Mouse (Mus musculus) embryonic facial prominence, embryonic 12.5 days (tissue): Measurements from ENCODE around the gene Thrb. TPM values are rescaled to one million over a fixed set of nuclear protein-coding genes. Genes with fewer than 3 reads are reported as not detected.
A peak's percentile ranks its signal among the peaks of the same experiment; 100 is the strongest.

Experiments used
- ATAC-seq: fragments of 200-750 bp; cut with Nextera tagmentation; 2 replicates; pipeline ENCODE4 v1.8.0; 2017; ENCODE audit not compliant: insufficient number of reproducible peaks, insufficient read depth, low FRiP score, low TSS enrichment
- H3K27ac ChIP-seq: fragments of 300-500 bp; sonication (generic); 2 replicates; pipeline ENCODE4 v1.5.1; 2016; ENCODE audit warnings: mild to moderate bottlenecking
- H3K27me3 ChIP-seq: fragments of 300-500 bp; sonication (generic); 2 replicates; pipeline ENCODE4 v1.6.1; 2016; ENCODE audit warnings: mild to moderate bottlenecking, moderate library complexity
- H3K36me3 ChIP-seq: fragments of 300-500 bp; sonication (generic); 2 replicates; pipeline ENCODE4 v1.6.1; 2016; ENCODE audit warnings: mild to moderate bottlenecking
- H3K4me1 ChIP-seq: fragments of 300-500 bp; sonication (generic); 2 replicates; pipeline ENCODE4 v1.6.1; 2016
- H3K4me2 ChIP-seq: fragments of 300-500 bp; sonication (generic); replicated peaks from 2 replicates; pipeline ENCODE4 v1.6.1; 2016; ENCODE audit warnings: mild to moderate bottlenecking, moderate library complexity
- H3K4me3 ChIP-seq: fragments of 300-500 bp; sonication (generic); 2 replicates; pipeline ENCODE4 v1.5.1; 2016; ENCODE audit warnings: mild to moderate bottlenecking
- H3K9ac ChIP-seq: fragments of 300-500 bp; sonication (generic); 2 replicates; pipeline ENCODE4 v1.6.1; 2016; ENCODE audit warnings: mild to moderate bottlenecking, moderate library complexity
- H3K9me3 ChIP-seq: fragments of 300-500 bp; sonication (generic); 2 replicates; pipeline ENCODE4 v1.6.1; 2016; ENCODE audit warnings: mild to moderate bottlenecking, moderate library complexity
- WGBS: fragments of 180-500 bp; shearing (Covaris S2); methylation state at CpG from one replicate; pipeline ENCODE4 v1.1.7; 2016; 5-methylcytosine and 5-hydroxymethylcytosine counted together
- polyA plus RNA-seq: library from polyadenylated mRNA; unstranded; fragments of >200 nt; fragmentation: Nextera tagmentation; extraction: Ambion mirVana; gene quantifications from 2 replicates; pipeline ENCODE4 v1.2.1, GENCODE M21; 2016

The Thrb gene
- polyA plus RNA-seq: 3.0 and 4.1 TPM in 2 replicates

DNA sequence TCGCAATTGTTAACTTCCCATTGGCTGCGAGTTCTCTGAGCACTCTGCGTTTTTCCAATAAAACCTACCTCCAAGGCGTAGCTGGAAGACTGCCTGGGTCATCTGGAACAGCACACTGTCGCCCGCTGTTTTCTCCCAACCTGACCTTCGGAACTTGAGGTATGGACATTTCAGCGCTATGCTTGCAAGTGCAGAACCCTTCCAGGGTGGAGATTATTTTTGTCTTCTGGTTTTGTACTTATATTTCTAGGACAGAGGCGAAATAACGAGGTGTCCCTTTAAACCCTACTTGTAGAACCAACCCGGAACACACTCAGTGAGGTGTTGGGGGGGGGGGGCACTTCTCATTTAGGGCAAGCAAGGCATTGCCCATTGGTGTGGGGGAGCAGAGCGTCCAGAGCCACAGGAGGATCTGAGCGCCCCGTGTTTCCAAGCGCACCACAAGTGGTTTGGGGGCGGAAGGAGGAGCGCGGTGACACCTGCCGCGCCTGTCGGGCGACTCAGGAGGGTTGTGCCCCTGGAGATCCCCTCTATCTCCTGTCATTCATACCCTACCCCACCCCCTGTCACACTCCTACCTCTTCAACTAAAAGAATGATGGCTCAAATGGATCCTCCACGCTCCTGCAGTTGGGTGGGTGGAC lies at the start of gene Thrb:
Thrb (plus strand) TSS at position 576 of the 643 bp plus-strand sequence.
- under 1% methylated on average over 23 of the region's 23 CpGs for WGBS
- peak within 1 kb of the TSS; percentile 66 for H3K4me3 ChIP-seq
- peaks cover 8% of the 10 kb centered on the region for H3K4me1 ChIP-seq
- H3K9ac ChIP-seq: peak within 1 kb of the TSS; percentile 60
- 0 out of 2 replicates have a peak, but pooled peaks have one; percentile 5 for ATAC-seq
- H3K27ac ChIP-seq: no peak within 1 kb of the TSS
- H3K36me3 ChIP-seq: no peaks in the 10 kb centered on the region
- H3K9me3 ChIP-seq: no peaks in the 10 kb centered on the region
- peaks cover 17% of the 10 kb centered on the region for H3K27me3 ChIP-seq
- H3K4me2 ChIP-seq: peak within 1 kb of the TSS; percentile 99

DNA sequence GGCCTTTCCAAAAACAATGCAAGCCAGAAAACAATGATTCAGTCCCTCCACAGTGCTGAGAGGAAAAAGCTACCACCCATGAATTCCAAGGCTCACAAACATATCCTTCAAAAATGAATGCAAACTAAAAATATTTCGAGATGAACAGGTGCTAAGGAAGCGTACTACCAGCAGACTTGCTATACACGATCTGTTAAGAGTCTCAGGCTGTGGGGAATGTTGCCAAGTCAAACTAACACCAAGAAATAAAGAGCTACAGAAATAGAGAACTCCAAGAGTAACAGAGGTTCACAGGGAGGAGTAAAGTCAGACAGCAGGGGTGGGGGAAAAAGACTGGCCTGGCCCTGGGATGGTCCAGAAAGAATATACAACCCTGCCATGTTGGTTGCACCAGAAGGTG lies 38.4 kb upstream of the Thrb start:
- ATAC-seq: no peak
- Histone ChIP-seq H3K27me3 (no peaks in the 10 kb centered on the region), H3K27ac (no peak overlapping the region), H3K4me2 (no peak overlapping the region), H3K9me3 (no peaks in the 10 kb centered on the region), H3K9ac (no peak overlapping the region), H3K4me3 (no peak overlapping the region), H3K36me3 (no peaks in the 10 kb centered on the region), H3K4me1 (no peaks in the 10 kb centered on the region)
- WGBS: 75% methylated on average over 3 of the region's 3 CpGs

DNA sequence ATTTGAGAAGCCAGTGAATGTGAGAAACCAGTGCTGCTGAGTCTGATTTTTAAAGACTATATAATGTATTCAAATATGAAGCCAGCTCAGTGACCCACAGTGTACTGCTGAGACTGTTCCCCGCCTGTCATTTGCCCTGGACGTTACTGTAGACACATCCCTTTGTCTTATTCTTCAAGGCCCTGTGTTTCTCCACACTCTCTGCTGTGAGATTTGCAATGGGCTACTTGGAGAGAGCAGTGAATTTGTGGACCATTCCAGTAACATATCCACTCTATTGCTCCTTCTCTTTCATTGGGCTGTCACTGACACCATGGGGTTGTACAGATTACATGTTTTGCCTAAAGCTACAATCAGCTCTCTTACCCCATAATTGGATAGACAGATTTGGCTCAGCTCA lies 36.1 kb upstream of the Thrb start:
- Histone ChIP-seq H3K4me2 (no peak overlapping the region), H3K4me1 (no peaks in the 10 kb centered on the region), H3K27ac (no peak overlapping the region), H3K36me3 (no peaks in the 10 kb centered on the region), H3K4me3 (no peak overlapping the region), H3K27me3 (no peaks in the 10 kb centered on the region), H3K9me3 (no peaks in the 10 kb centered on the region), H3K9ac (no peak overlapping the region)
- ATAC-seq: no peak
- WGBS: 71% methylated on average over 2 of the region's 2 CpGs

DNA sequence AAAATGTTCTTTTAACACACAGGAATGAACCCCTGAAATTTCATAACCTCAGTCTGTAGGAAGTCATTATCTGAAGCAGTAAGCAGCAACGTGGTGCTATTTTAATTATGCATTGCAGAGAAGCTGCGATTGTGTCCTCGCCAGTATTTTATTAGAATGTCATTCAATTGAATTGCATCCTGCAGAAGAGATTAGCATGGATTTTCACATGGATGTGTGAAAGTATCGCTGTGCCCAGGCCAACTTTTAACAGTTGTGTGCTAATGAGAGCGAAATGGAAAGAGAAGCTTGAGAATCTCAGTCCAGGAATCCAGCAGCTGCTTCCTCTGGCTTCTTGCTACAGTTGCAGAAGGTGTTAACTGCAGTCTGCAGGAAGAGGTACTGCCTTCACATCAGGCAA lies 30.8 kb upstream of the Thrb start:
- Histone ChIP-seq H3K4me1 (peaks cover 3% of the 10 kb centered on the region; the same call in 1 of the 2 replicates), H3K4me2 (no peak overlapping the region), H3K9ac (no peak overlapping the region), H3K36me3 (no peaks in the 10 kb centered on the region), H3K27me3 (no peaks in the 10 kb centered on the region), H3K27ac (no peak overlapping the region), H3K9me3 (no peaks in the 10 kb centered on the region), H3K4me3 (no peak overlapping the region)
- no peak for ATAC-seq
- 74% methylated on average over 5 of the region's 5 CpGs for WGBS

DNA sequence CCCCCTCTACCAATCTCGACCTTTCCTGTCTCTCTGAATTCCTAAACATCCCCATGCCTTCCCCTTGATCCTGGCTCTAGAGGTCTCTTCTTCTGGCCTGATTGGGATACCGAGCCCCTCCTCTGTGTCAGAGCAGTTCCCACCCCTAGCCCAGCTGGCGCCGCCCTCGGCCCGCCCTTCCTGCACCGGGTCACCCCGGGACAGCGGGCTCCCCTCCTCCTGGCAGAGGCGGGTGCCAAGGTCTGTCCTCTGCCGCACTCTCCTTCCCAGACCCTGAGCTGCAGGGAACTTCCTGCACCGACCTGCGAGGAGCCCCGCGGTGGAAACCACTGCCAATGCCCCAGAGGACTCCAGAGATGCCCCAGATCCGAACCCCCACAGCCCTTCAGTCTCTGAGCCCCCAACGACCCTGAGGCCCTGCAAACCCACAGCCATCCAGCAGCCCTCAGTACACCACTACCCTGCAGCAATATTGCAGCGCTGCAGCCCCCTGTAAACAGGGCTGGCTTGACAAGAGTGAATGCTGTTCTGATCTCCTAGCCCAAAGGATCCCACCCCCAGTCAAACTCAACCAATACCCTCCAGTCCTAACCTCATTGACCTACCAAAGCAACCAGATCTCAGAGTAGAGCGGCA lies 27.1 kb upstream of the Thrb start:
- ATAC-seq: peak; percentile 67; the same call in 1 of the 2 replicates
- Histone ChIP-seq H3K27ac (no peak overlapping the region), H3K4me3 (no peak overlapping the region), H3K9ac (no peak overlapping the region), H3K36me3 (no peaks in the 10 kb centered on the region), H3K9me3 (no peaks in the 10 kb centered on the region), H3K4me1 (peaks cover 3% of the 10 kb centered on the region; the same call in 1 of the 2 replicates), H3K4me2 (peak overlapping the region; percentile 40), H3K27me3 (no peaks in the 10 kb centered on the region)
- 4% methylated on average over 19 of the region's 19 CpGs for WGBS

DNA sequence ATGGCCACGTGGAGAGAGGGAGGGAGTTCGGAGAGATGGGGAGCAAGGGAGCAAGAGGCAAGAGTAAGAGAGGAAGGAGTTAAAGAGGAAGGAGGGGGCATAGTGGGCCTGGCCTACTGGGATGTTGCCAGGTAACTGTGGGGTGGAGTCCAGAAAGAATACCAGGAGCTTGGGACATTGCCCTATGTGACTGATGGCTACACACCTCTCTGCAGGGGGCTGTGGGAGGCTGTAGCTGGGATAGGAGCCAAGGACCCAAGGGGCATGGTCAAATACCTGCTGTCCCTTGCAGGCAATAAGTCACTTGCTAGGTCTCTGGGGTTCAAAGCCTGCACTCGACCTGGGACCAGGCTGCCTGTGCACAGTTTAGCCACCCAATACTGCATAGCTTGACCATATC lies 23.1 kb upstream of the Thrb start:
- no peaks in the 10 kb centered on the region for H3K27me3 ChIP-seq
- H3K9me3 ChIP-seq: no peaks in the 10 kb centered on the region
- no peak overlapping the region for H3K9ac ChIP-seq
- H3K4me1 ChIP-seq: peaks cover 3% of the 10 kb centered on the region; the same call in 1 of the 2 replicates
- H3K27ac ChIP-seq: no peak overlapping the region
- H3K4me3 ChIP-seq: no peak overlapping the region
- no peak for ATAC-seq
- no peak overlapping the region for H3K4me2 ChIP-seq
- no peaks in the 10 kb centered on the region for H3K36me3 ChIP-seq
- WGBS: 64% methylated on average over 3 of the region's 3 CpGs

DNA sequence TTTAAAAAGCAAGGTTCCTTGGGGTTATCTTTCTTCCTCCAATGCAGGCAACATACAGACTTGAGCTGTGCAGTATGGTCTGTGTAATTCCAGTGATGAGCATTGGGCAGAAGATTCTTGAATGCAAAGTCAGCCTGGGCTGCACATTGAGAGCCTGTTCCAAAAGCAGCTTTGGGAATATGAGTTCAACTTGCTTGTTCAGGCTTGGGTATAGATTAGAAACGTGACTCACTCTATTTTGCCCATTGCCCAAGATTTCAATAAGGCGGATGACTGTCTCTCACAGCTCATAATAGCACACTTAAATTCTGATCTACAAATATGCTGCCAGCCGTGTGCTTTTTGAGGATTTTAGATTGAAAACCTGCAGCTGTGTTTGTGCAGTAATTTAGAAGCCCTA lies 18.3 kb upstream of the Thrb start:
- Histone ChIP-seq H3K27me3 (no peaks in the 10 kb centered on the region), H3K9ac (no peak overlapping the region), H3K9me3 (no peaks in the 10 kb centered on the region), H3K4me2 (no peak overlapping the region), H3K36me3 (no peaks in the 10 kb centered on the region), H3K27ac (no peak overlapping the region), H3K4me1 (no peaks in the 10 kb centered on the region), H3K4me3 (no peak overlapping the region)
- WGBS: 65% methylated on average over 3 of the region's 3 CpGs
- ATAC-seq: no peak

DNA sequence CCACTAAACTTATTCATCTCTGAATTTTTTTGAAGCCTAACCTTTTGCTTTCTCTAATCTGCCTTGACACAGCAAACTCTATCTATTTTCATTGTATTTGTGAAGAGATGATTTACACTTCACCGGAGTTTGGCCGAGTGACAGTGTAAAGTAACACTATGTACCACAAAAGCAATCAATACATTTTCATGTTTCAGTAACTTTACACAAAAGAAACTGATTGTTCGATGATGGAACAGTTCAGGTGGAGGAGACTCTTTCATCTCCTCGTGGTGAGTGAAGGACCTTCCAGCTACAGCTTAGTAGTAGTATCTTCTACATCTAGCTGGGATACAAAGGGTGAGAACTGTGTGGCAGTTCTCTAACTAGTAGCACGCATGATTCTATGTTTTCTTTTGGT lies 5.0 kb upstream of the Thrb start:
- Histone ChIP-seq H3K36me3 (no peaks in the 10 kb centered on the region), H3K9ac (no peak overlapping the region), H3K9me3 (no peaks in the 10 kb centered on the region), H3K4me3 (no peak overlapping the region), H3K4me1 (peaks cover 6% of the 10 kb centered on the region), H3K4me2 (no peak overlapping the region), H3K27me3 (peaks cover 5% of the 10 kb centered on the region), H3K27ac (no peak overlapping the region)
- 82% methylated on average over 5 of the region's 5 CpGs for WGBS
- ATAC-seq: no peak

DNA sequence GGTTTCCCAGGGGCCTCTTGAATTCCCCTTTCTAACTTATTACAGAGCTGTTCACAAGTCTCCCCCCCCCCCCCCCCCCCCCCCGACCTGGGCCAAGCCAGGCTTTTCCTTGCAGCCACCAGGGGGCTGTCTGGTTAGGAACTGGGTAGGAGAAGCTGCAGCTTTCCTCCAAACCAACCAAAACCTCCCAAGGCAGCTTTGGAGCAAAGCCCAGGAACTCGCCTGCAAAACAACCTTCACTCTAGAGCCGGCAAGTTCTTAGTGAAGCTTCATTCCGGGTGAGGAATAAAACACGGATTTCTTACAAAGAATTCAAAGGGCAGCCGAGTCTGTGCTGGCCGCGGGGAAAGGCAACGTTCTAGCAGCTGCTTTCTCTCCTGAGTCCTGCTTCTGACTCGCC lies 1.0 kb upstream of the Thrb start:
- H3K9ac ChIP-seq: no peak overlapping the region
- peak overlapping the region; percentile 99 for H3K4me2 ChIP-seq
- ATAC-seq: peak; percentile 71; the same call in 1 of the 2 replicates
- H3K4me3 ChIP-seq: peak overlapping the region; percentile 66
- H3K4me1 ChIP-seq: peaks cover 8% of the 10 kb centered on the region
- peaks cover 17% of the 10 kb centered on the region for H3K27me3 ChIP-seq
- WGBS: 0% methylated on average over 9 of the region's 10 CpGs
- H3K27ac ChIP-seq: no peak overlapping the region
- no peaks in the 10 kb centered on the region for H3K36me3 ChIP-seq
- no peaks in the 10 kb centered on the region for H3K9me3 ChIP-seq

DNA sequence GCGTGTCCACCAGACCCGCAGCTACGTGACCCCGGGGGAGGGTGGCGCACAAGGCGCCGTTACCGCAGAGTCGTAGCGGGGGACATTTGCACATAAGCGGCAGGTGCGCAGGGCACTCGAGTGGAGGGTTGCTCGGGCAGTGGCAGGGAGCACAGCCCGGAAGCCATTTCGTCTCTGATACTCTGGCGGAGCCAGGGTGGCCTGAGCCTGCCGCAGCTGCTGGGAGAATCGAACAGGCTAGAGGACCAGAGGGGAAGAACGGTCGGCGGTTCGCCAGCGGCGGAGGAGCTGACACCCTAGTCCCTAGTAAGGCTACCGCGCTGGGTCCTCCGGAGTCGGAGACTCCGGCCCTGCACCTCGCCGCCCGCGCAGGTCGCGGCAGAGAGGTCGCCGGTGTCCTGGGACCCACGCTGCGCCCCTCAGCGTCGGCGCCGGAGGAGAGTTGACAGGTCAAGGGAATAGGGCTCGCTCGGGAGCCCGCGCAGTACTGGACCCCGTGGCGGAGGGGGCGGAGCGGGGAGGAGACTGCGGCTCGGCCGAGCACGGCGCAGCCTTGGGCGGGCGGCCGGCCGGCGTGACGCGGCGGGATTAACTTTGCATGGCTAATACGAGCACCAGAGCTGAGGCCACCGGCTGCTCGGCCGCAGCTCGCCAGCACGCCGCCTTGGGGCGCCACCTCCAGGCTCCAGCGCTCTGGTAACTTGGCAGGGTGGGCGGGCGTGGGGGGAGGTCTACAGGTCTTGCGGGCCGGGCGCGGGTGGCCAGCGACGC lies 453 bp downstream of the Thrb start:
- peak overlapping the region; percentile 66 for H3K4me3 ChIP-seq
- H3K4me2 ChIP-seq: peak overlapping the region; percentile 99
- peaks cover 17% of the 10 kb centered on the region for H3K27me3 ChIP-seq
- peak overlapping the region; percentile 60 for H3K9ac ChIP-seq
- no peaks in the 10 kb centered on the region for H3K9me3 ChIP-seq
- ATAC-seq: peak; percentile 90
- no peaks in the 10 kb centered on the region for H3K36me3 ChIP-seq
- peaks cover 8% of the 10 kb centered on the region for H3K4me1 ChIP-seq
- WGBS: under 1% methylated on average over 81 of the region's 82 CpGs
- no peak overlapping the region for H3K27ac ChIP-seq

DNA sequence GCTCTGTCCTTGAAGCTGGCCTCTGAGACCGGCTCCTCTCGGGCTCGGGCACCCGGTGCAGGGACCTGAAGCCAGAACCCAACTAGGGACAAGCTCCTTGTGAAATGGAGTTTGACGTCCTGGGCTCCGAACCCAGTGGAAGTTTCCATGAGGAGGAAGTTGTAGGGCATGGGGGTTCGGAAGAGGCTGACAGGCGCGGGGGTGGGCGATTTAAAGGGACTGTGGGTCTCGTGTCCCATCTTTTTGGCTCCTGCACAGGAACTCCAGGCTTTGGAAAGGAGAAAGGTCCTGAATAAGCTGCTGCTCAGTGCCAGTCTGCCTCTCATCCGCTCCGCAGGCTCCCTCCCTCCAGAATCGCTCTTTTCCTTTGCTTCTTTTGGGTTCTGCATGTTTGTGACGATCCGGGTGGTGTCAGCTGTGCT lies 1.1 kb downstream of the Thrb start:
- no peaks in the 10 kb centered on the region for H3K36me3 ChIP-seq
- H3K9ac ChIP-seq: peak overlapping the region; percentile 60
- no peaks in the 10 kb centered on the region for H3K9me3 ChIP-seq
- H3K4me3 ChIP-seq: peak overlapping the region; percentile 66
- no peak overlapping the region for H3K27ac ChIP-seq
- peaks cover 8% of the 10 kb centered on the region for H3K4me1 ChIP-seq
- peak; percentile 4; the same call in 1 of the 2 replicates for ATAC-seq
- WGBS: under 1% methylated on average over 16 of the region's 16 CpGs
- H3K4me2 ChIP-seq: peak overlapping the region; percentile 99
- H3K27me3 ChIP-seq: peaks cover 17% of the 10 kb centered on the region
